Mouse (Mus musculus): ENCODE results near the gene Thpo. TPM values are rescaled to one million over a fixed set of nuclear protein-coding genes. Genes with fewer than 3 reads are reported as not detected.

Thpo gene
- polyA plus RNA-seq, 1 experiment from 2014 or later: 2.7 TPM

DNA sequence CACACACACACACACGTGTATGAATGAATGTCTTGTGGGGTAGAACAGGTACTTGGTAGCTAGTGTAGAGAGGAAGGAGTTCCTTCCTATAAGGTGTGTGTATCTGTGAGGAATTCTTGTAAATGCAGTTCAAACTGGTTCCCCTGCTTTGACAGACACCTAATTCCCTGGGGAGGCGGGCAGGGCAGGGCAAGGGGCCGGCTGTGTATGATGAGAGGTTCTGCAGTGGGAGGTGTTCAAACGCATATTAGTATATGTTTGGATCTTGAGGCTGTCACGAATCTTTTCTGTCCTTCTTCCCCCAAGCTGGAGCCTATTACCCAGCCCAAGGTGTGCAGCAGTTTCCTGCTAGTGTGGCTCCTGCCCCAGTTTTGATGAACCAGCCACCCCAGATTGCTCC lies 56.9 kb downstream of the Thpo start:
- H3K9ac ChIP-seq (ENCODE audit: low read depth, low read length): no peak overlapping the region; the same call in 1 of the 2 replicates
- no peak overlapping the region for H3K27ac ChIP-seq (ENCODE audit: low read depth, low read length)
- no peaks in the 10 kb centered on the region for H3K27me3 ChIP-seq (replicated peaks; ENCODE audit: control insufficient read depth, insufficient read depth, low read length)
- ATAC-seq: no peak
- whole genome bisulfite sequencing: 82% methylated on average over 5 of the region's 5 CpGs
- no peak overlapping the region for H3K4me2 ChIP-seq (replicated peaks; ENCODE audit: low read depth)
- TF ChIP-seq CTCF (IDR thresholded peaks at IDR 0.05; ENCODE audit: low read depth): no peak
- H3K36me3 ChIP-seq (ENCODE audit: control insufficient read depth, insufficient read depth): peaks cover 70% of the 10 kb centered on the region
- H3K4me3 ChIP-seq (ENCODE audit: low read depth, low read length): no peak overlapping the region
- no peaks in the 10 kb centered on the region for H3K9me3 ChIP-seq (ENCODE audit: control insufficient read depth)
- no peaks in the 10 kb centered on the region; the same call in 1 of the 2 replicates for H3K4me1 ChIP-seq (replicated peaks; ENCODE audit: control insufficient read depth, insufficient read depth, low read length)

- Histone ChIP-seq H3K9me3 (ENCODE audit: control insufficient read depth) (no peaks in the 10 kb centered on the region), H3K36me3 (ENCODE audit: control insufficient read depth, insufficient read depth) (peaks cover 63% of the 10 kb centered on the region), H3K4me2 (replicated peaks; ENCODE audit: low read depth) (no peak overlapping the region), H3K9ac (ENCODE audit: low read depth, low read length) (no peak overlapping the region), H3K4me1 (replicated peaks; ENCODE audit: control insufficient read depth, insufficient read depth, low read length) (no peaks in the 10 kb centered on the region; the same call in 1 of the 2 replicates), H3K27ac (ENCODE audit: low read depth, low read length) (no peak overlapping the region), H3K4me3 (ENCODE audit: low read depth, low read length) (no peak overlapping the region), H3K27me3 (replicated peaks; ENCODE audit: control insufficient read depth, insufficient read depth, low read length) (no peaks in the 10 kb centered on the region)
- TF ChIP-seq CTCF (IDR thresholded peaks at IDR 0.05; ENCODE audit: low read depth): peak; percentile 29; the same call in 1 of the 2 replicates
- ATAC-seq: no peak
- 56% methylated on average over 4 of the region's 4 CpGs for WGBS
Measured at GRCm38 (mm10) chr16:20676702-20677101, 57.6 kb downstream of the Thpo start.

DNA sequence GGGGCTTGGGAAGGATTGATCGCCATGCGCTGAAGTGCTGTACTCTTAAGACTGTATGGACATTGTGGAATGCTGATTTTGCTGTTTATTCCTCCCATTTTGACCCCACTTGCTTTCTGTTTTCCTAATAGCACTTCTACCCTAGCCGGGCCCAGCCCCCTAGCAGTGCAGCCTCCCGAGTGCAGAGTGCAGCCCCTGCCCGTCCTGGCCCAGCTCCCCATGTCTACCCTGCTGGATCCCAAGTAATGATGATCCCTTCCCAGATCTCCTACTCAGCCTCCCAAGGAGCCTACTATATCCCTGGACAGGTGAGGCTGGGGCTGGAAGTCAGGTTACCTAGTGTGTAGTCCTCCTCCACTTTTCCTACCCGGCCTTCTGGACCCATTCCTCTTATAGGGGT lies 59.1 kb downstream of the Thpo start:
- Histone ChIP-seq H3K36me3 (ENCODE audit: control insufficient read depth, insufficient read depth) (peaks cover 48% of the 10 kb centered on the region), H3K4me1 (replicated peaks; ENCODE audit: control insufficient read depth, insufficient read depth, low read length) (no peaks in the 10 kb centered on the region; the same call in 1 of the 2 replicates), H3K27ac (ENCODE audit: low read depth, low read length) (peak overlapping the region; percentile 2; the same call in 1 of the 2 replicates), H3K27me3 (replicated peaks; ENCODE audit: control insufficient read depth, insufficient read depth, low read length) (no peaks in the 10 kb centered on the region), H3K4me3 (ENCODE audit: low read depth, low read length) (peak overlapping the region; percentile 93; the same call in 1 of the 2 replicates), H3K9me3 (ENCODE audit: control insufficient read depth) (no peaks in the 10 kb centered on the region), H3K9ac (ENCODE audit: low read depth, low read length) (no peak overlapping the region), H3K4me2 (replicated peaks; ENCODE audit: low read depth) (peak overlapping the region; percentile 78; the same call in 1 of the 2 replicates)
- TF ChIP-seq CTCF (IDR thresholded peaks at IDR 0.05; ENCODE audit: low read depth): no peak
- 75% methylated on average over 6 of the region's 6 CpGs for WGBS
- no peak for ATAC-seq

Other genes with a start within 250 kb of the Thpo start
- 37.2 and 37.8 TPM in 2 replicates for gene Eif2b5, start 235.7 kb downstream of the Thpo start, polyA plus RNA-seq (2015; fragmentation: Nextera tagmentation; extraction: Ambion mirVana)
- gene Dvl3, start 217.5 kb downstream of the Thpo start, polyA plus RNA-seq (2015; fragmentation: Nextera tagmentation; extraction: Ambion mirVana): 11.5 and 13.7 TPM in 2 replicates
- 411 and 423 TPM in 2 replicates for gene Ap2m1, start 199.0 kb downstream of the Thpo start, polyA plus RNA-seq (2015; fragmentation: Nextera tagmentation; extraction: Ambion mirVana)
- 47.0 and 64.3 TPM in 2 replicates for gene Abcf3, start 185.9 kb downstream of the Thpo start, polyA plus RNA-seq (2015; fragmentation: Nextera tagmentation; extraction: Ambion mirVana)
- gene Vwa5b2, start 145.0 kb downstream of the Thpo start, polyA plus RNA-seq (2015; fragmentation: Nextera tagmentation; extraction: Ambion mirVana): 1.7 and 2.0 TPM in 2 replicates
- gene Eef1akmt4, start 122.9 kb downstream of the Thpo start, polyA plus RNA-seq (2015; fragmentation: Nextera tagmentation; extraction: Ambion mirVana): 17.8 and 18.0 TPM in 2 replicates
- 0.09 TPM in 1 of 2 replicates, not detected in the other for gene Gm49333, start 122.9 kb downstream of the Thpo start, polyA plus RNA-seq (2015; fragmentation: Nextera tagmentation; extraction: Ambion mirVana)
- gene Alg3, start 122.8 kb downstream of the Thpo start, polyA plus RNA-seq (2015; fragmentation: Nextera tagmentation; extraction: Ambion mirVana): 24.7 and 27.8 TPM in 2 replicates
- gene Camk2n2, start 113.2 kb downstream of the Thpo start, polyA plus RNA-seq (2015; fragmentation: Nextera tagmentation; extraction: Ambion mirVana): 1.0 and 2.0 TPM in 2 replicates
- 0.17 and 0.22 TPM in 2 replicates for gene Ece2, start 104.7 kb downstream of the Thpo start, polyA plus RNA-seq (2015; fragmentation: Nextera tagmentation; extraction: Ambion mirVana)
- 136 and 137 TPM in 2 replicates for gene Psmd2, start 82.9 kb downstream of the Thpo start, polyA plus RNA-seq (2015; fragmentation: Nextera tagmentation; extraction: Ambion mirVana)
- gene Eif4g1, start 66.2 kb downstream of the Thpo start, polyA plus RNA-seq (2015; fragmentation: Nextera tagmentation; extraction: Ambion mirVana): 97.8 and 106 TPM in 2 replicates
- gene Fam131a, start 41.3 kb downstream of the Thpo start, polyA plus RNA-seq (2015; fragmentation: Nextera tagmentation; extraction: Ambion mirVana): 4.7 and 5.0 TPM in 2 replicates
- 52.9 and 54.2 TPM in 2 replicates for gene Polr2h, start 16.8 kb downstream of the Thpo start, polyA plus RNA-seq (2015; fragmentation: Nextera tagmentation; extraction: Ambion mirVana)
- 5.4 and 6.1 TPM in 2 replicates for gene Clcn2, start 16.8 kb downstream of the Thpo start, polyA plus RNA-seq (2015; fragmentation: Nextera tagmentation; extraction: Ambion mirVana)
- 2.3 TPM in 2 replicates for gene Chrd, start 1.4 kb downstream of the Thpo start, polyA plus RNA-seq (2015; fragmentation: Nextera tagmentation; extraction: Ambion mirVana)